Mouse (Mus musculus) left cerebral cortex, postnatal 4 days (tissue): ENCODE measurements around the gene Ptprg. TPM values are rescaled to one million over a fixed set of nuclear protein-coding genes. Genes with fewer than 3 reads are reported as not detected.

ENCODE experiments used
- DNase-seq: peaks from one replicate; pipeline ENCODE4 v3.0.0-alpha.2; 2022
- intact Hi-C: fragments of 180-260 bp; cut with DNase I; formaldehyde crosslinking; loops from one replicate; pipeline ENCODE4 v1.15.1; 2025
- total RNA-seq, 2 experiments: library from RNA; stranded (reverse); gene quantifications; 2 replicates each; pipeline ENCODE4 v1.2.3; 2021

Ptprg gene
- total RNA-seq, 2 experiments from 2014 or later = 127 to 141 TPM

DNA sequence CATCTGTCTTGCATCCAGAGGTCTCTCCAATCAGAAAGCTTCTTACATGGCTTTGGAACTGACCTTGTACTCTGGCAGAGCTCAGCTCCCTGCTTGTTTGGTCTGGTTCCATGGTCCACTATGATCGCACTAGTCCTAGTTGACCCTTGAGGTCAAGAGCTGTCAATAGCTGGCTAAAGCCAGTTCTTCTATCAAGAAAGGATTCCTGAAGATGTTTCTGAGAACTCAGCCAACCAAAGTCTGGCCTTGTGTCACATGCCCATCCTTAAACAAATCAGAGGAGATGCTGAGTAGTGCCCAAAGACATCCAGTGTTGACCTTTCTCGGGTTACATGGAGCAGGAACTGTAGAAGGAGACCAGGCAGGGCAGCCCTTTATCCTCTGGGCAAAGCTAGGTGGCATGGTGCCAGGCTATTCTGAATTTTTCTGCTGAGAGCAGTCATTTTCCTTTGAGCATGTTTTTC lies 559.2 kb downstream of the Ptprg start:
- DNase-seq = peak; percentile 39
- intact Hi-C loops = no loop called here

DNA sequence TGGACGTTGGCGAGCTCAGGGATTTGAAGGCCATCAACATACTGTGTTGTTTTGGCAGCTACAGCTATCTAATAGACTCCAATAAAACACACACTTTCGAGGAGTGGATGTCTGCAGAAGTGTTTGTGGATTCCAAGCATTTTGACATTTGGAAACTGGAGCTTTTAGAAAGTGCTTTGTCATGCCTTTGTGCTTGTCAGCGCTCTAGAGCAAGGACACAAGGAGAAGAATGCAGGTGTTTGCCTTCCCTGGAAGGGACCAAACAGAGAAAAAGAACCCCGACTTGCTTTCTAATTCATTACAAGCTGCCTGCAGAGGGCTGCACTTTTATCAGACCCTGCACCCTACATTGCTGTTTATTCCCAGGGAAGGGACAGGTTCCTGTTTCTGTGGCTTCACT lies 560.0 kb downstream of the Ptprg start:
- no peak for DNase-seq
- intact Hi-C loops = no loop called here

DNA sequence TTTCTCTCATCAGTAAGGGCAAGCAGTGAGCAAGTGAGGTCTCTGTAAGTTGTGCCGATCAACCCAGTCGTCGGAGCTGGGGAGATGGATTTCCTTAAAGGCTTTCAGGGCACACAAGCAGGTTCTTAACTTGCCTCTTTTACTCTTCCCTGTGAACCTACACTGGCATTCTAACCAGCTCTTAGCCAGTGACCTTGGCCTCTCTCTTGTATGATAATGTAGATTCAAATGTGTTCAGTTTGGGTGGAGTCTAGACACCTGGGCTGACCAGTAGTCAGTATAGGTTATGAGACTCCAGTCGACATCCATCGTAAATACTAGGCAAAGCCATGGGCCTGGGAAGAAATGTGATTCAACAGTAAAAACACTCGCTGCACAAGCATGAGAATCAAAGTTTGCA lies 560.7 kb downstream of the Ptprg start:
- intact Hi-C loops = no loop called here
- no peak for DNase-seq

DNA sequence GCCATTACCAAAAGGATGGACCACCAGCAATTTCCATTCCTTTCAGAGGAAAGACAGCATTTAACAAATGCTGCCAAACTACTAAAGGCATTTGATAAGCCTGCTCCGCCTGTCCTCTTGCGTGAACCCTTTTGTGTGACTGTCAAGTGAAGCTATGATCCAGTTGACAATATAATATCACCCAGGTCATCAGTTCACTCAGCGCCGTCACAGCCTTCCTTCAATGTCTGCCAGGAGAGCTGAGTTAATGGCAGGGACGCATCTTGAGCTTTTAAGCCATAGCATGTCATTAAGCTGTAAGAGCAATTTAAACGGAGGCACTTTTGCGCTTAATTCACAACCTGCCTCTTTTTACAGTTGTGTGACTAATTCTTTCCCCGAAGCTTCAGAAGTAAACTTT lies 565.9 kb downstream of the Ptprg start:
- intact Hi-C loops = no loop called here

DNA sequence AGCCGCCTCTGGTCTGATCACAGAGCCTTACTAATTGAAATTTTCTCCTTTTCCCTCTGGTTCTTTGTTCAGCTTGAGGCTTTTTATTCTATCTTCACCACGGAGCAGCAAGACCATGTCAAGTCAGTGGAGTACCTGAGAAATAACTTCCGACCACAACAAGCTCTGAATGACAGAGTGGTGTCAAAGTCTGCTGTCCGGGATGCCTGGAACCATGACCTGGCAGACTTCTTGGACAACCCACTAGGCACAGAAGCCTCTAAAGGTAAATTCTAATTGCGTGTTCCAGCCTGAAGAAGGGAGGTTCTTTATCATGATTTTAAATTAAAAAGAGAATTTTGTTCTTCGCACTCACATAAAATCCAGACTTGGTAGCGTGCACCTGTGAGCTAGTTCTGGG lies 568.6 kb downstream of the Ptprg start:
- DNase-seq = no peak
- intact Hi-C loops = loop anchor here (10.0 kb wide), 1 partner anchor 287 kb away; no protein-coding TSS in a partner anchor

More for the DNA sequence above, 565.9 kb downstream of the Ptprg start:
- no peak for DNase-seq

DNA sequence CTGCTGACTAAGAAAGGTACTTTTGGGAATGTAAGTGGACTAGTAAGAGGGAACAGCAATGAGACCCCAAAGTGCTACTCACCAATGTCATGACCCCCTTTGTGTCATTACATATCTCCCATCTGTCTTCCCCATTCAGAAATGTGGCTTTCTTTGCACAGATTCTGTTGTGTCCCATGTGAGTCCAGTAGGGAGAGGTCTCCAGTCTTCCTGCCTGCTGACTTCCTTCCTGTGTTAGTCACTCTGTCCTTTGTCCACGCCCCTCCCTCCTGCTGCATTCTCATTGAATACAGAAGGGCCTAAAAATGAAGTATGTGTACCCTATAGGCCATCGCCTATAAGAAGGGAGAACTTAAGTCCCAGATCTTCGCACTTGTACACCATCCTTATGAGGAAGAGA lies 571.4 kb downstream of the Ptprg start:
- no peak for DNase-seq

DNA sequence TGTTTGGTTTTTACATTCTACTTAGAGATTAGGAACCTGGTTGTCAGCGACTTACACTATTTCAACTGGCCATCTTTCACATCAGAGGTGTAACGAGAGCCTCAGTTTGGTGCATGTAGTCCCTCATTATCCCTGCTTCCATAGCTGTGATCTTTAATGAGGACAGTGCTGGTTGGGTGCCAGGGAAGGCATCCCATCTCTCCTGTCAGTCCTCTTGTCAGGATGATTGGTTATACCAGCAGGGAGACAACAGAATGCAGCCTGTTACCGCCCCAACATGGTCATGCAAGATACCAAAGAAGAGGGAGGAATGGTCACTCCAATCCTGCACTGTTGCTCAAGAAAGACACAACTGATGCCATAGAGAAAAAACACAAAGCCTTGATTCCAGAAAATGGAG lies 574.6 kb downstream of the Ptprg start:
- DNase-seq = peak; percentile 41
- intact Hi-C loops = loop anchor here (10.0 kb wide), 1 partner anchor 293 kb away; no protein-coding TSS in a partner anchor

More for the DNA sequence above, 571.4 kb downstream of the Ptprg start:
- intact Hi-C loops = loop anchor here (10.0 kb wide), 1 partner anchor 290 kb away; no protein-coding TSS in a partner anchor

DNA sequence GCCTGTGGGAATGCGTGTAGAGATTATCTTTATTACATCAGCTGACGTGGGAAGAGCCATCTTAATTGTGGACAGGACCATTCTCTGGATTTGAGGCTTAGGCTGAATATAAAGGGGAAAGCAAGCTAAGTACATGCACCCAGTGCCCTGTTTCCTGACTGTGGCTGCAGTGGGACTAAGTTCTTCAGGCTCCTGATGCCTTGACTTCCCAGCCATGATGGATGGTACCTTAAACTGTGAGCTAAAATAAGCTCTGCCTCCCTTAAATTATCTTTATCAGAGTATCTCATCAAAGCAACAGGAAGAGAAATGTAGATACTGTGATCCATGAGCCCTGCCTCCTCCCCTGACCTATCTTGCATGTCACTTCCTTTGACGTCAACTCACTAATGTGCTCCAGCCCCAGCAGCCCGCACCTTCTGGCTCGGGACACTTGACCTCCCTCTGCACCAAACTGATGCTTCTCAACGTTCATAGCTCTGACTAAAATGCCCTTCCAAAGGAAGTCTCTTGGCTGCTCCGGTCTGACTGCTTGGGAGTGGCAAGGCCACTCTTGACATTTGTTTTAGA lies 578.8 kb downstream of the Ptprg start:
- DNase-seq = no peak
- intact Hi-C loops = loop anchor here (5.0 kb wide), 1 partner anchor 570 kb away; no protein-coding TSS in a partner anchor

DNA sequence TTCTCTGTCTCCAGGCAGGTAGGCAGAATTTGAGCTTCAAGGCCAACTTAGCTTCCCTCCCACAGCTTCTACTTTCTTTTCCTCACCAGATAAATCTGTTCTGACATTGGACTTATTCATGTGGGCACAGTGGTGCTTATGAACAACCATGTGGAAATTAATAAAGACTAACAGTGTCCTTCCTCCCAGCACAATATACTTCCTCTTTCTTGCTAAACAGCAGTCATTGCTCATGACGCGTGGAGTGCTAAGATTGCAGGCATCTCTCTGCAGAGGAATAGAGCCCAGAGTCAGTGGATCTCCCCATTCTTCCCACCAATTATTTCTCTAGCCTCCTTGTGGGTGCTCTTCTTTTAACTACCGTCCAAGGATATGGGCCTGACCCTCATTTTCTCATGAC lies 579.8 kb downstream of the Ptprg start:
- no peak for DNase-seq
- intact Hi-C loops = loop anchor here (5.0 kb wide), 1 partner anchor 571 kb away; no protein-coding TSS in a partner anchor

DNA sequence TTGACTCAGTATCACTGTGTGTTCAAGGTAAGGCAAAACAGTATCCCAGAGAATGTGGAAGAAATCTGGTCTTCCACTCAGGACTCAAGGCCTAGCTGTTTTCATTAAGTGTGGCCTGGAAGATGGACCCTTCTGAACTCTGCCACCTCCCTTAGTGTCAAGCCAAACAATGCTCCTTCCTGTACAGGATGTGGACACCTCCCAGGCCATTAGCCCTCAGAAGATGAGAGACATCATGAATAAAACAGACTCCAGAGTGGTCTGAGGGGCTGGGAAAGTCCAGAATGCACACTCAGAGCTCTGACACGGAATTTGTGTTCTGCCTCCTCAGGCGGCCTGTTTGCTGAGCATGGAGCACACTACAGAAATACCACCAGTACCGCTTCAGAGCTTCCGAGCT lies 581.2 kb downstream of the Ptprg start:
- no peak for DNase-seq
- intact Hi-C loops = loop anchor here (5.0 kb wide), 1 partner anchor 572 kb away; no protein-coding TSS in a partner anchor

DNA sequence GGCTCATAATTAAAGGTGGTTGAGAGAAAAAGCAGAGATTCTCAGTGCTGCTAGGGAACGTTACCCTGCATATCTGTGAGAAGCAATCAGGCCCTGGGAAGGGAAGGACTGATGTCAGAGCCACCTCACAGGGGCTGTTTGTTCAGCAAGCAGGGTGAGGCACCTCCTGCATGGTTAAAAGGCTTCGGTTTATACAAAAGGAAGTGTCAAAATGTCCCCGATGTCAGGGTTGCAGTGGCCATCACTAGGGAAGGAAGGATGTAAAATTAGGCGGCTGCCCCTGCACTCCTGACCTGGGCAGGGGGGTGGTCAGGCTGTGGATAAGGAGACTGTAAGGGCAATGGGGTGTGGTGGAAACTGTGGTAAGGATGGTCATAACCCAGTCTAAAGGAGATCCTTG lies 583.2 kb downstream of the Ptprg start:
- intact Hi-C loops = no loop called here

DNA sequence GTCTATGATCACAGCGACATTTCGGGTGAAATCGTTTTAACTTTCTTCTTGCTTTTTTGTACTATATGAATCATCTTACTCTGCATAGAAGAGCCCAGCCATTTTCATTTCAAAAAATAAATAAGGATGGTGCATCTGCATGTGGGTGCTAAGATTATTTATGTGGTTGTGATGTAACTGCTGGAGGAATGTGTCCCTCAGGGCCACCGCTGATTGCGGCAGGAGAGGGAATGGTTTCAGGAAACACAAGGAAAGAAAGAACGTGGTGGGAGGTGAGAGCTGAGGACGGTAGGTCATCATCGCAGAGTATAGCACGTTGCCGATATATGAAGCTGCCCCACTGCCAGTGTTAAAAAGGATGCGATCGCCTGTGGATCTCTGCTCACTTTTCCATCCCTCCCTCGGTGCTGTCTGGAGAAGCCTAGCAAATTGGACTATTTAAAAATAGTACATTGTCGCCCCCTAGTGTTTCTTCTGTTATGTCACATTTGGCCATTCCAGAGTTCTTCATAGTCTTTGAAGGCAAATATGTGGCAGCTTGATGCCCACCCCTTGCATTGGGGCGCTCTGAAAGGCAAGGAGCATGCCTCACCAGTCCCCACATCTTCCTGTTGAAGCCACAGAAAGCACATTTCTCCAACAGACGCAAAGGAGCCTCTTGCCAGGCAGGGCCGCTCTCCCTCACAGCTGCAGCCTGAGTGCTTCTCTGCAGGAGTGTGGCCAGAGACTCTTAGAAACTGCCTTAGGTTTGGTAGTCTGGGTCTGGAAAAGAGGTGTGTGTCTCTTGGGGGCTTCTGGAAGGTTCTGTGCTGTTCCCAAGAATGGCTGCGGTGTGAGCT lies 586.5 kb downstream of the Ptprg start:
- intact Hi-C loops = loop anchor here (5.0 kb wide), 1 partner anchor 588 kb away; the partner anchor contains the start of gene Ptprg
- peak; percentile 36 for DNase-seq

More for the DNA sequence above, 583.2 kb downstream of the Ptprg start:
- no peak for DNase-seq

DNA sequence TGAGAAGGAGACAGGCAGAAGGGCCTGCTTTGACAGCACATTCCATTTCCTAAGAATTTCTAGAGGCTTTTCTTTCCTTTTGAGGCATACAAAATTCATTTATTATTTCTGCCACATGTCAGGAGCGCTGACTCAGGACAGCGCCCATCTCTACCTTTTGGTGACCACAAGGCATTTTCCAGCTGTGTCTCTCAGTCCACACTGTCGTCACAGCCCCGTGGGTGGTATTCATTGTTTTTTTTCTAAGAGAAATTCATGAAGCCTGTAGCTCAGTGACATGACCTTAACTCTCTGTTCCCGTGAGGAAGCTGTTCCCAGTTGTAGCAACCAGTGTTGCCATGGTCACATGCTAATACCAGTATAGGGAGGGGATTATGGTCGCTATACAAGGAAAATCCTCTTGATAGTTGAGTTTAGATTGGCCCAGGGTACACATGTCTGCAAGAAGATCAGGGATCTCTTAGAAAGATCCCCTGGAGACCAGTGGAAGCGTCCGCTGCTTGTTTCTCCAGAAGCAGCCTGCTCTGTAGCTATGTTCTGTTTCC lies 590.7 kb downstream of the Ptprg start:
- intact Hi-C loops = loop anchor here (5.0 kb wide), 1 partner anchor 592 kb away; the partner anchor contains the start of gene Ptprg
- no peak for DNase-seq

DNA sequence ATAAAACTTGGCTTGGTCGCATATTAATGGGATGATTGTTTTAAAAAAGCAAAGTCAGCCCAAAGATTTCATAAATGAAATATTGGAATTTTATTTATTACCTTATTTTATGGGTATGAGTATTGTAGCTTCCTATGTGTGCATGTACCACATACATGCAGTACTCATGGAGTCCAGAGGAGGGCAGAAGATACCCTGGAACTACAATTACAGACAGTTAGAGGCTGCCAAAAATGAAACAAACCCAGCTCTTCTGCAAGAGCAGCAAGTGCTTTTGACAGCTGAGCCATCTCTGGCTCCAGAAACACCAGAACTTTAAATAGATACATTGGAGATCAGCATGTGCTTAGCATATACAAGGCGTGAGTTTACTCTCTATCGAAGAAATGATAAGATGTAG lies 592.6 kb downstream of the Ptprg start:
- no peak for DNase-seq

DNA sequence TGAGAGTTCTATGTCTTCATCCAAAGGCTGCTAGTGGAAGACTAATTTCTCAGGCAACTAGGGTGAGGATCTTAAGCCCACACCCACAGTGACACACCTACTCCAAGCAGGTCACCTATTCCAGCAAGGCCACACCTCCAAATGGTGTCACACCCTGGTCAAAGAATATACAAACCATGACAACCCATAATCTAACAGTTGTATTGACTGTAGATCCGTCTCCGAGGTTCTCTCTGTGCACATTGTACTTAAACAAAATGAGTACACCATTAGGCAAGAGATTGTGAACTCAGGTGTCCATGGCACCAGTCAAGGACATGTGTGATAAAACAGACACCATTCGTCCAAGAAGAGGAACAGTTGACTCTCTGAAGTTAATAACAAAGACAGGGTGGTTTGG lies 596.2 kb downstream of the Ptprg start:
- intact Hi-C loops = no loop called here

More for the DNA sequence above, 592.6 kb downstream of the Ptprg start:
- intact Hi-C loops = no loop called here

DNA sequence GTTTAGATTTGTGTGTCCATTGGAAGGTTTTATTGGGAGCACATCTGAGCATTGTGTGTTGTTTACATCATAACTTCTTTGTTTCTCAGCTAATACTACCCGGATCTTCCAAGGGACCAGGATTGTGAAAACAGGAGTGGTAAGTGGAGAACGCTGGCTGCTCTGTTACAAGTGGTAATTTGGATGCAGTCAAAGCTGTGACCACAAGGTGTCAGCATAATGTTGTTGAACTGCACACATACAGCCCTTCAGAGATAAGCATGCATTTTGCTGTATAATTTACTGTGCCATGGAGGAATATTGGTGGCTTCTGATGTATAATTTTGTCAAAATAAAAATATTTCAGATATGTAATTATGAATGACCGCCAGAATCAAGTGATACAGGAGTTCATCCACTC lies 598.6 kb downstream of the Ptprg start:
- intact Hi-C loops = loop anchor here (2.0 to 5.0 kb wide), 2 partner anchors 125 to 379 kb away; no protein-coding TSS in a partner anchor
- DNase-seq = peak; percentile 64

More for the DNA sequence above, 596.2 kb downstream of the Ptprg start:
- DNase-seq = no peak

DNA sequence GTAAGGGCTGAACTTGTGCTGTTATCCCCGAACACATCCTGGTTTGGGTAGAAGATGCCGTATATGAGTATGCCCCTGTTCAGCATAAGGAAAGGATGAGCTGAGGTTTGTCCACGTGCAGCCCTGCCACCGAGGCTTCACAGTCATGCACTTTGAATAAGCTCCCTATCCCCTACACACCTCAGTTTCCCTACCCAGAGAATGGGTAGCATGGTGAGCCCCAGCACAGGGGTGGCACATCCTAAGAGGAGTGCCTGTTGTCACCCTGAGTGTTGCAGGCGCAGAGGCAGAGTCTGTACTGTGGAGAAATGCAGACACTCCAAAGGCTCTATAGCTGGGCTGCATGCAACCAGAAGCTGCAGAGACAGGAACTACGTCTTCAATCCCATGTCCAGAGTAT lies 599.4 kb downstream of the Ptprg start:
- no peak for DNase-seq
- intact Hi-C loops = loop anchor here (2.0 to 5.0 kb wide), 2 partner anchors 125 to 378 kb away; no protein-coding TSS in a partner anchor

DNA sequence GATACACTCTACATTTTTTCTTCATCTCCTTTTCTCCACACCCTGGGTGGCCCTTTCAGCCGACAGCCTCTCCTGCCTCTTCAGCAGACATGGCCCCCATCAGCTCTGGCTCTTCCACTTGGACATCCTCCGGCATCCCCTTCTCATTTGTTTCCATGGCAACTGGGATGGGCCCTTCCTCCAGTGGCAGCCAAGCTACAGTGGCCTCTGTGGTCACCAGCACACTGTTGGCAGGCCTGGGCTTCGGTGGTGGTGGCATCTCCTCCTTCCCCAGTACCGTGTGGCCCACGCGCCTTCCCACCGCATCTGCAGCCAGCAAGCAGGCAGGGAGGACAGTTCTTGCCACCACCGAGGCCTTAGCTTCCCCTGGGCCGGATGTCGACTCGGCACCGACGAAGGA lies 600.3 kb downstream of the Ptprg start:
- intact Hi-C loops = loop anchor here (2.0 to 5.0 kb wide), 2 partner anchors 124 to 377 kb away; no protein-coding TSS in a partner anchor

DNA sequence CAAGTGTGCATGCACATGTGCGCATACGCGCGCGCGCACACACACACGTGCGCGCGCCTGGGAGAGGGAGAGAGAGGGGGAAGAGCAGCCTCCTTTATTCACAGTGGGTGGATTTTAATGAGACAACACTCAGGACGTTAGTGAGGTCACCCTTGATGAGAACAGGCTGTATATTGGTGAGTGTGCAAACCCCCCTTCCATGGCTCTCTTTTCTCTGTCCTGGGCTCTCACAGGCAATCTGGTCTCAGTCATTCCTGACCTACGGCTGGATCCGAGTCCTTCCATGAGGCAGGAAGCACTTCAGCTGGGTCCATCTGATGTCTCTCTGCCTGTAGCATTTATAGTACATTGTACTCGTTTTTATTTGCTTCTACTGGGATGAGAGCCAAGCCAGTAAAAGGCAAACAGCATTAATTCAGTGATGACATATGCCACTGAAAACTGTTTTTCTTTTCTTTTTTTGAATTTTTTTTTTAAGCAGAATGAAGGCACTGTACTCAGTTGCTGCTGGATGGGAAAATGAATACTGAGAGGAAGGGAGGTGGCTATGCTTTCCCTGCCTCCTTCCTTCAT lies 608.5 kb downstream of the Ptprg start:
- intact Hi-C loops = no loop called here
- DNase-seq = no peak

More for the DNA sequence above, 600.3 kb downstream of the Ptprg start:
- DNase-seq = peak; percentile 38

DNA sequence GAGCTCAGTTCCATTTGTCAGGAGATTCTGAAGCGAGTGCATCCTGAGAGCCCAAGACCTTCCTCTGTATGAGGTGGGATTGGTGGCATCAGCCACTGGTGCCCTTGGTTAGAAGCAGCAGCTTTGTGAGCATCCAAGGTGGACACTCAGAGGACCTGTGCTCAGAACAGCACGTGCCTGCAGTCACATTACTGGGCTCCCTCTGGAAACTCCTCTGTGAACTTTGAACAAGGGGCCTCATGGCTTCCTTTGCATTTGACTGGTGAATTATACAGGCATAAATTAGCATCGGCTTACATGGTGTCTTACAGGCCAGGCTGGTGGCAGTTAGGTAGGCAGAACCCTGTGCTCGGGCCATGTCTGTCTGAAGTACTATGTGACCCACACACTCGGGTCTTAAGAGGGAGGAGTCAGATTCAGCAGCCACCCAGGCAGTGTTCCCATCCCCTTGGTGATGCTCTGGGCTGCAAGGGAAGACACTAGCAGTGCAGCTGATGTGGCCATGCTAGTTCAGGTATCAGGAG lies 609.1 kb downstream of the Ptprg start:
- no peak for DNase-seq
- intact Hi-C loops = no loop called here
